Mouse (Mus musculus) midbrain, embryonic 13.5 days (tissue): ENCODE data around the gene Cenpl. TPM values are rescaled to one million over a fixed set of nuclear protein-coding genes. Genes with fewer than 3 reads are reported as not detected.

Experiments
- ATAC-seq: fragments of 200-750 bp; cut with Nextera tagmentation; 2 replicates; pipeline ENCODE4 v1.8.0; 2017; ENCODE audit warnings: mild to moderate bottlenecking, moderate TSS enrichment, moderate library complexity
- H3K27ac ChIP-seq: fragments of 300-500 bp; sonication (generic); 2 replicates; pipeline ENCODE4 v1.5.1; 2015; ENCODE audit warnings: inconsistent platforms, mild to moderate bottlenecking, moderate library complexity
- H3K27me3 ChIP-seq: fragments of 300-500 bp; sonication (generic); 2 replicates; pipeline ENCODE4 v1.6.1; 2015; ENCODE audit warnings: mild to moderate bottlenecking, inconsistent platforms
- H3K36me3 ChIP-seq: fragments of 300-500 bp; sonication (generic); 2 replicates; pipeline ENCODE4 v1.6.1; 2015; ENCODE audit warnings: mild to moderate bottlenecking, inconsistent platforms
- H3K4me1 ChIP-seq: fragments of 300-500 bp; sonication (generic); replicated peaks from 2 replicates; pipeline ENCODE4 v1.6.1; 2015; ENCODE audit warnings: inconsistent platforms
- H3K4me2 ChIP-seq: fragments of 300-500 bp; sonication (generic); replicated peaks from 2 replicates; pipeline ENCODE4 v1.6.1; 2015; ENCODE audit warnings: moderate library complexity, mild to moderate bottlenecking, inconsistent platforms
- H3K4me3 ChIP-seq: fragments of 300-500 bp; sonication (generic); replicated peaks from 2 replicates; pipeline ENCODE4 v1.5.1; 2015; ENCODE audit warnings: mild to moderate bottlenecking, inconsistent platforms
- H3K9ac ChIP-seq: fragments of 300-500 bp; sonication (generic); replicated peaks from 2 replicates; pipeline ENCODE4 v1.6.1; 2015; ENCODE audit warnings: mild to moderate bottlenecking, inconsistent platforms
- H3K9me3 ChIP-seq: fragments of 300-500 bp; sonication (generic); 2 replicates; pipeline ENCODE4 v1.6.1; 2016; ENCODE audit warnings: mild to moderate bottlenecking, inconsistent platforms
- WGBS: fragments of 180-500 bp; shearing (Covaris S2); methylation state at CpG from one replicate; pipeline ENCODE4 v1.1.7; 2015; 5-methylcytosine and 5-hydroxymethylcytosine counted together
- polyA plus RNA-seq: library from polyadenylated mRNA; unstranded; fragments of >200 nt; fragmentation: Nextera tagmentation; extraction: Ambion mirVana; gene quantifications from 2 replicates; pipeline ENCODE4 v1.2.1, GENCODE M21; 2015

Cenpl gene
- polyA plus RNA-seq, 1 experiment from 2014 or later: 19.1 TPM

GRCm38 (mm10) chr1:161057164-161057563, 13.3 kb upstream of the Cenpl start:
- no peak for ATAC-seq
- WGBS: 100% methylated on average over 1 of the region's 1 CpGs
- H3K36me3 ChIP-seq: peaks cover 43% of the 10 kb centered on the region

GRCm38 (mm10) chr1:161063351-161063750, 7.2 kb upstream of the Cenpl start:
- ATAC-seq: no peak
- 83% methylated on average over 1 of the region's 1 CpGs for WGBS

More at GRCm38 (mm10) chr1:161057164-161057563, 13.3 kb upstream of the Cenpl start:
- H3K9me3 ChIP-seq: no peaks in the 10 kb centered on the region
- H3K9ac ChIP-seq: no peak overlapping the region
- no peak overlapping the region for H3K4me3 ChIP-seq
- no peaks in the 10 kb centered on the region for H3K27me3 ChIP-seq
- no peak overlapping the region for H3K4me2 ChIP-seq
- H3K4me1 ChIP-seq: no peaks in the 10 kb centered on the region
- H3K27ac ChIP-seq: no peak overlapping the region

GRCm38 (mm10) chr1:161071272-161071620, 733 bp downstream of the Cenpl start:
- Histone ChIP-seq H3K9me3 (no peaks in the 10 kb centered on the region), H3K27ac (peak overlapping the region; percentile 60), H3K4me3 (peak overlapping the region; percentile 80), H3K36me3 (no peaks in the 10 kb centered on the region; the same call in 1 of the 2 replicates), H3K9ac (peak overlapping the region; percentile 73), H3K4me1 (peaks cover 38% of the 10 kb centered on the region), H3K27me3 (no peaks in the 10 kb centered on the region), H3K4me2 (peak overlapping the region; percentile 79)
- ATAC-seq: no peak
- WGBS: under 1% methylated on average over 12 of the region's 12 CpGs

More at GRCm38 (mm10) chr1:161063351-161063750, 7.2 kb upstream of the Cenpl start:
- Histone ChIP-seq H3K4me2 (no peak overlapping the region), H3K4me1 (no peaks in the 10 kb centered on the region), H3K36me3 (peaks cover 18% of the 10 kb centered on the region), H3K27me3 (no peaks in the 10 kb centered on the region), H3K9me3 (no peaks in the 10 kb centered on the region), H3K9ac (no peak overlapping the region), H3K4me3 (no peak overlapping the region), H3K27ac (no peak overlapping the region)

GRCm38 (mm10) chr1:161076238-161076637, 5.7 kb downstream of the Cenpl start:
- H3K27ac ChIP-seq: no peak overlapping the region
- H3K4me1 ChIP-seq: peaks cover 29% of the 10 kb centered on the region
- no peaks in the 10 kb centered on the region for H3K27me3 ChIP-seq
- H3K9ac ChIP-seq: no peak overlapping the region
- H3K36me3 ChIP-seq: peaks cover 15% of the 10 kb centered on the region; the same call in 1 of the 2 replicates
- ATAC-seq: no peak
- 92% methylated on average over 6 of the region's 6 CpGs for WGBS
- no peak overlapping the region for H3K4me3 ChIP-seq
- H3K4me2 ChIP-seq: no peak overlapping the region
- H3K9me3 ChIP-seq: no peaks in the 10 kb centered on the region

GRCm38 (mm10) chr1:161077243-161077642, 6.7 kb downstream of the Cenpl start:
- H3K9me3 ChIP-seq: no peaks in the 10 kb centered on the region
- no peak overlapping the region for H3K27ac ChIP-seq
- peaks cover 18% of the 10 kb centered on the region; the same call in 1 of the 2 replicates for H3K36me3 ChIP-seq
- H3K4me1 ChIP-seq: peaks cover 19% of the 10 kb centered on the region
- ATAC-seq: no peak
- no peak overlapping the region for H3K4me3 ChIP-seq
- no peak overlapping the region for H3K4me2 ChIP-seq
- 93% methylated on average over 3 of the region's 3 CpGs for WGBS
- H3K27me3 ChIP-seq: no peaks in the 10 kb centered on the region
- H3K9ac ChIP-seq: no peak overlapping the region

GRCm38 (mm10) chr1:161099721-161100405, 29.4 kb downstream of the Cenpl start:
- Histone ChIP-seq H3K4me1 (no peaks in the 10 kb centered on the region), H3K36me3 (peaks cover 41% of the 10 kb centered on the region), H3K9me3 (no peaks in the 10 kb centered on the region), H3K4me2 (no peak overlapping the region), H3K9ac (no peak overlapping the region), H3K4me3 (no peak overlapping the region), H3K27me3 (no peaks in the 10 kb centered on the region), H3K27ac (no peak overlapping the region)
- ATAC-seq: no peak
- 96% methylated on average over 4 of the region's 4 CpGs for WGBS

GRCm38 (mm10) chr1:161103842-161104241, 33.3 kb downstream of the Cenpl start:
- WGBS: 91% methylated on average over 1 of the region's 1 CpGs
- peaks cover 33% of the 10 kb centered on the region for H3K36me3 ChIP-seq
- no peak for ATAC-seq
- H3K9me3 ChIP-seq: no peaks in the 10 kb centered on the region
- H3K27me3 ChIP-seq: no peaks in the 10 kb centered on the region
- H3K4me1 ChIP-seq: no peaks in the 10 kb centered on the region
- H3K9ac ChIP-seq: no peak overlapping the region
- no peak overlapping the region for H3K27ac ChIP-seq
- no peak overlapping the region for H3K4me2 ChIP-seq
- no peak overlapping the region for H3K4me3 ChIP-seq

GRCm38 (mm10) chr1:161109216-161109615, 38.7 kb downstream of the Cenpl start:
- Histone ChIP-seq H3K4me1 (no peaks in the 10 kb centered on the region), H3K27me3 (no peaks in the 10 kb centered on the region), H3K9ac (no peak overlapping the region), H3K27ac (no peak overlapping the region), H3K4me2 (no peak overlapping the region), H3K36me3 (peaks cover 20% of the 10 kb centered on the region), H3K4me3 (no peak overlapping the region), H3K9me3 (no peaks in the 10 kb centered on the region)
- no peak for ATAC-seq
- 87% methylated on average over 8 of the region's 8 CpGs for WGBS

- H3K4me2 ChIP-seq: no peak overlapping the region
- H3K27me3 ChIP-seq: no peaks in the 10 kb centered on the region
- no peak overlapping the region for H3K27ac ChIP-seq
- peaks cover under 1% of the 10 kb centered on the region; the same call in 1 of the 2 replicates for H3K36me3 ChIP-seq
- H3K4me1 ChIP-seq: no peaks in the 10 kb centered on the region
- no peak overlapping the region for H3K4me3 ChIP-seq
- no peak for ATAC-seq
- no peak overlapping the region for H3K9ac ChIP-seq
- no peaks in the 10 kb centered on the region for H3K9me3 ChIP-seq
Observed at GRCm38 (mm10) chr1:161114591-161114990, 44.1 kb downstream of the Cenpl start.

GRCm38 (mm10) chr1:161122661-161123418, 52.3 kb downstream of the Cenpl start:
- Histone ChIP-seq H3K9me3 (no peaks in the 10 kb centered on the region), H3K27ac (no peak overlapping the region), H3K4me3 (no peak overlapping the region), H3K4me2 (no peak overlapping the region), H3K36me3 (peaks cover 5% of the 10 kb centered on the region; the same call in 1 of the 2 replicates), H3K9ac (no peak overlapping the region), H3K27me3 (no peaks in the 10 kb centered on the region), H3K4me1 (0 out of 2 replicates have a peak, but pooled peaks cover 2% of the 10 kb centered on the region)
- whole genome bisulfite sequencing: 90% methylated on average over 10 of the region's 10 CpGs
- ATAC-seq: no peak

GRCm38 (mm10) chr1:161126461-161126860, 55.9 kb downstream of the Cenpl start:
- Histone ChIP-seq H3K36me3 (peaks cover 3% of the 10 kb centered on the region; the same call in 1 of the 2 replicates), H3K9me3 (no peaks in the 10 kb centered on the region), H3K27me3 (no peaks in the 10 kb centered on the region), H3K4me3 (no peak overlapping the region), H3K4me1 (peaks cover 18% of the 10 kb centered on the region), H3K27ac (no peak overlapping the region), H3K4me2 (no peak overlapping the region), H3K9ac (no peak overlapping the region)
- ATAC-seq: no peak
- 86% methylated on average over 1 of the region's 1 CpGs for WGBS
